Mouse (Mus musculus): ENCODE measurements around the gene Qrfp.

DNA sequence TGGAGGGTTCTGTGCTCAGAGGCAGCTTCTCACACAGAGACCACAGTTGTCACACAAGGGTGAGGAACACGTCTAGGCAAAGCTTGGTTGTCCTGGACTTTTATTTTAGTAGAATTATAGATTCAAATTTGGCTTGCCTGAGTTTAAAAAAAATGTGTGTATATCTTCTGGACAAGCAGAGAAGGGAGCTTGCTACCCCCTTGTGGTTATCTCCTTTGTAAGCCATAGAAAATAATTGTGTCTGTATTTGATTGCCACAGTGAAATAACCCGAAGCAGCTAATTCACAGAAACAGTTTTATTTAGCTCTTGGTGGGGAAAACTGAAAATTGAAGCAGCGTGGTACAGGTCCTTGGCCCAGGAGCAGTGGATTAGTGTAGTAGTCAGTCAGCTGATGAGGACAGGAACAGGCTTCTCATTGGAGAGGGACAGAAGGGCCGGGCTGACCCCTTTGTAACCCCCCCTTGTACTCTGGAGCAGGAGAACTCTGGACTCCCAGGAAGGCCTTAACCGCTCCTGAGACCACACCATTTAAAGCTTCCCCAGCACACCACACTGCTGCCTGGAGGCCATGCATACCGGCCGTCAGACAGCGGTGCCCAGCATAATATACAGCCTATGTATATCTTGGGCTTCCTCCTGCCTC is 27.3 kb downstream of the Qrfp start:
- TF ChIP-seq POLR2A (IDR thresholded peaks at IDR 0.05; ENCODE audit: borderline replicate concordance, low read depth, low read length) (no peak), CTCF (IDR thresholded peaks at IDR 0.05; ENCODE audit: low read depth, low read length) (no peak)

Data from bone marrow macrophage, adult 2 months (primary cell).